Mouse (Mus musculus) layer of hippocampus, adult 9-10 months (tissue): ENCODE measurements at regions not wholly inside any gene's neighbourhood (a gene's known extent, or its start where the extent isn't known, plus 50 kb on each side); places are given as distances from the start of the nearest gene placed in this dataset.

Experiments used
- DNase-seq: peaks from one replicate; pipeline ENCODE4 v3.0.0; 2022; ENCODE audit warnings: low spot score

GRCm38 (mm10) chr1:35930351-35930750, 137.8 kb upstream of the Hs6st1 start:
- DNase-seq: no peak

DNA sequence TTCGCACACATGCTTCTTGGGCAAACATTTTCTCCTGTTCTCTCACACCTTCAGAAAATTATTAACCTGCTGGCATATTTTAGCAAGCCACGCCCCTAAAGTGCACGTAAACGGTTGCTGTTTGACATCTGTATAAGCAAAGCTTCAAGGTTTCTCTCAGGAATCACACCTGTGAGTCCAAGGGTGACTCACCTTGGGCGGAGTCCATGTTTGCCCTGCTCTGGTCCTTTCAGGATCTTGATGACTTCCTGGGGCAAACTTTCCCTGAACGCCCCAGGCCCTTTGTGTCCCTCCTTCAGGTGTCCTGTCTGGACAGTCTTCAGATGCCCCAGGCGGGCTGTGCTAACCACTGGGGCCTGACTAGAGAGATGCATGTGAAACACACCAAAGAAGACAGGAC, 137.1 kb upstream of the Hs6st1 start:
- no peak for DNase-seq

DNA sequence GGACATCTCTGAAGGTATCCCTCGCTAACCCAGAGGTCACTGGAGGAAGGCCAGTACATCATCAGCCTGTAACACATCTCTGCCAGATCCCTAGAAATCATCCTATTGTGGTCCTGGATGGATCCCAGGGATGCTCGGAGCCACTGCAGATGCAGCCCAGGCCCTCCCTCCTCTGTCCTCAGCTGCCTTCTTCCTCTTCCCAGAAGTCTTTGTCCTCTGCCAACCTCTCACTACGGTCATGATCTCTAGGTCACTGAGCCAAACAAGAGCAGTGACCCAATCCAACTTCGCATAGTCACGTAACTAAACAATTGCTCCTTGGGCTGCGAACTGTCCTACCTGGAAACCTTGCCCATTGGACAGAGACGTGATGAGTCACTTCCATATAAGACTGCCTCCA, 134.7 kb upstream of the Hs6st1 start:
- DNase-seq: no peak

DNA sequence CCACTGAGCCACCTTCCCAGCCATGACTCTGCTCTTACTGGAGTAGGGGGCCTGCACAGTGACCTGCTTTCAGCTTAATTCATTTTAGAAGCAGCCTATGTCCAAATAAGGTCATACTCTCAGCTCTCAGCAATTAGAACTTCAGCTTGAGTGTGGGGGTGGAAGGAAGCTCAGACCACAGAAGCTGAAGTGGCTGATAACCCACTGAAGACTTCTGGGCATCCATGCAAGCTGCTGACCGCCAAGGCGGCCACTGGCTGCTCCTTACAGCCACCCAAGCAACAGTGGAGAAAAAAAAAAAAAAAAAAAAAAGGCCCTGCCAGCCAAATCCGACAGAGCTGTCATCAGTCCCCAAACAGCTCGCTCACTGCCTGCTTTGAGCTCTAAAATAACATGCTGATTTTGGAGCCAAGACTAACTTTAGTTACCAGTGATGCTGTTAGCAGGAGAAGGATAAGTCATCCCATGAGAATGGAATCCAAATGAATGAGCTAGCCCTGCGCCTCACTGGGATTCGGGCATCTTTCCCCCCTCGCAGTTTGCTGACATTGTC, 133.0 kb upstream of the Hs6st1 start:
- no peak for DNase-seq

GRCm38 (mm10) chr1:35936362-35937093, 131.7 kb upstream of the Hs6st1 start:
- no peak for DNase-seq

- no peak for DNase-seq
Observed at GRCm38 (mm10) chr1:35940236-35940635, 128.0 kb upstream of the Hs6st1 start.

DNA sequence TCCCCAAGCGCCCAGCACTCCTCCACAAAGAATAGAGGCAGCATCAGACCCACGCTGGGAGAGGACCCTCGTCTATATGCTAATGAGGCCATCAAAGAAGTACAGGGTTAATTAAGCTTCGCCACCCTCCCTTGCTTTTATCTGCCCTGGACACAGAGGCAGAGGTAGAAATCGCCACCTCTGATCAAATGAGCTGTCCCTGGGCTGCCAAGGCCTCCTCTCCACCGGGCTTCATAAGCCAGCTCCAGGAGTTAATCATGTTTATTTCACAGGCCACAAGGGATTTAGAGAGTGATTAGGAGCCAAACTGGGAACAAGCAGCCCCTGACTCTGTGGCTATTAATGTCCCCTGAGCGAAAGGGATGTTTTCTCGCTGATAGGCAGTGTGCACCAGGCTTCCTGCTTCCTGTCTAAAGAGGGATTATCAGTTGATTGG, 126.5 kb upstream of the Hs6st1 start:
- DNase-seq: no peak

- DNase-seq: no peak
Observed at GRCm38 (mm10) chr1:35942222-35942621, 126.0 kb upstream of the Hs6st1 start.

DNA sequence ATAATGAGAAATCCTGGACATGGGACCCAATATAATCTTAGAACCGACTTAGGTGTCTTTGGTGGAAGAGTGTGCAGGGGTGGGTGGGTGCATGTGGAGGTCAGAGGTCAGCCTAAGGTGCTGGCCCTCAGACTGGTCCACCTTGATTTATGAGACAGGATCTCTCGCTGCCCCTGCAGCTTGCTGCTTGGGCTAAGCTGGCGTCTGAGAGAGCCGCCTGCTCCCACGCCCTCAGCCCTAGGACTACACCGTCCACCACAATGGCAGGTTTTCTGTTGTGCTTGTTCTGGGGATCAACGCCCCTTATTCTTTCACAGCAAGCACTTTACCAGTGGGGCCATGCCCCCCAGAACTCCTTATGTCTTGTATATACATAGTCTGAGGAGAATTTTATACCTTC, 124.4 kb upstream of the Hs6st1 start:
- no peak for DNase-seq

DNA sequence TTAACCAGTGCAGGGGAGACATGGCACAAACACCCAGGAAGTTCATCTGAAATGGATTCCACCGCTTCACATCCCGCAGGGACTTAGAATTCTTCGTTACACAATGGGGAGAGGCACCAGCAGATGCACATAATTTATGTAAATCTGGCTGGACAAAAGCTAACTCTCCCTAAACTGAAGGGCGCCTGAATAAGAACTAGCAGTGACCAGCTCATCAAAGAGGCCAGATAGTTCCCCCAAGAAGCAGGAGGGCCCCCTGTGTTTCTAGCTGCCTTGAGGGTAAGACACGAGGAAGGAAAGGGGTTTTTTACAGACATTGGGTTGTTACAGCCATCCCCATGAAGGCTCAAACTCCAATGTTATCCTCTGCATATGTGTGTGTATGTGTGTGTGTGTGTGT, 123.8 kb upstream of the Hs6st1 start:
- no peak for DNase-seq

GRCm38 (mm10) chr1:35944849-35945248, 123.4 kb upstream of the Hs6st1 start:
- DNase-seq: no peak

- no peak for DNase-seq
Observed at GRCm38 (mm10) chr1:35945596-35945995, 122.6 kb upstream of the Hs6st1 start.

- no peak for DNase-seq
Observed at GRCm38 (mm10) chr1:35948104-35948503, 120.1 kb upstream of the Hs6st1 start.

GRCm38 (mm10) chr1:35951082-35951481, 117.1 kb upstream of the Hs6st1 start:
- no peak for DNase-seq

DNA sequence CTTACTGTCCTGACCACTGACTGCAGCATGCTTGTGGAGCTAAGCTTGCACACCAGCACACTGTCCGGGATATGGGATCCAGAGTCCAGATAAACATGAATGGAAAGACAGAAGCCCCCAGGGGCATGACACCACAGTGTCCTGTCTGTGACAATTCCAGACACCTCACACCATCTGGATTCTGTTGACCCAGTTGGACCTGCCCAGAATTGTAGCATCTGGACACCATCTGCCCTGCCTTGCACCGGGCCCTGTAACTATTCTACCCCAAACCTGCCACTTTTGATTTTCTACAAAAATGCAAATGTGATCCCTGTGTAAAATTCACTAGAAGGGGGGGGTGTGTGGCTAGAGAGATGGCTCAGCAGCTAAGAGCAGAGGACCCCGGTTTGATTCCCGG, 114.5 kb upstream of the Hs6st1 start:
- no peak for DNase-seq

DNA sequence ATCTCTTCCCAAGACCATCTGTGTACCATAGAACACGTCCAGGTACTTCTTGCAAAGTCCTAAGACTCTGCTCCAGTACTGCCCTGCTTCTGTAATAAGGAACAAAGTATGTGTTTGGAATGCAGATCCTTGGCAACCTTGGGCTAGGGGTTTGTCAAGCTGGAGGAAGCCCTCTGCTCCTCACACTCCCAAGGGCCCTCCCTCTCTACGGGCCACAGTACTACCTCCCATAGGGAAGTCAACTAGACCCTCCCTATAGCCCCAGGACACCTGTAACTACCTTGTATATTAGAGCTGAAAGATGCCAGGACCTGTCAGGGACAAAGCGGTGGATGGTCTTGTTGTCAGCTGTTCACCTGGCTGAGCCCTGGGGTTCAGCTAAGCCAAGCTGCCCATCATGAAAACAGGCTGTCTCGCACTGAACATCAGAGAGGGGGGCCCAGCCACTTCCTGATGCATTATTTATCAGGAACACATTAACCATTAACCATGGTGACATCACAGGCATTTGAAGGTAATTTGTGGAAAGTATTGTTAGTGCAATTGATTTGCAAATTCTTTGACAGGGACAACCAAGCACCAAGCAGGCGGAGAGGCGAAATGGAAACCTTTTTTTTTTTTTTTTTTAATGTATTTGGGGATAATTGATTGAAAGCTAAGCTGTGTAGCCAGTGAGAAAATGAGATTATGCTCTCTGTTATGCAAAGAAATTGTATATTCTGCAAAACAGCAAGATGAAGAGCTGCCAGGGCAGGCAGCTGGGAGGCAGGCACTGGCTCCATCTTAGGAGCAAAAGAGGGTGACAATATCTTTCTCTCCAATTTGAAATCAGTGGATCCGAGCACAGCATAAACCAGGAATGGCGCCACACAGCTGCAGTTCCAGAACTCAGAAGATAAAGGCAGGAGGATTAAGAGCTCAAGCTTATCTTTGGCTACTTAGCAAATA, 110.5 kb upstream of the Hs6st1 start:
- no peak for DNase-seq

DNA sequence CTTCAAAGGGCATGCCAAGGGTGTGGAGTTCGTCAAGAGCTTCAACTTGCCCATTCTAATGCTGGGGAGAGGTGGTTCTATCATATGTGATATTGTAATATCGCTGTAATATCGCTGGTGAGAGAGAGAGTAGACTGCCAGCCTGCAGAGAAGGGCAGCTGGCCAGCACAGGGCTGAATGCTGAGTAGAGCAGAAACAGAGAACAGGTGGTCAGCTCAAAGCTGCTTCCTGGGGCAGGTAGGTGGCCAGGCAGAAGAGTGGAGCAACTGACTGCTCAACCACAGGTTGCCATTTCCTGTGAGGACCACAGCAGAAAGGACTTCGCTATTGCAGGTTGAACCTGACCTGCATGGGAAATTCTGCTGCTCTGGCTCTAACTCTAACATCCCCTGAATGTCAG, 108.5 kb upstream of the Hs6st1 start:
- DNase-seq: no peak

- DNase-seq: no peak
Observed at GRCm38 (mm10) chr1:35960844-35961243, 107.4 kb upstream of the Hs6st1 start.

- no peak for DNase-seq
Observed at GRCm38 (mm10) chr1:35961923-35962322, 106.3 kb upstream of the Hs6st1 start.

- no peak for DNase-seq
Observed at GRCm38 (mm10) chr1:35968489-35968888, 99.7 kb upstream of the Hs6st1 start.

DNA sequence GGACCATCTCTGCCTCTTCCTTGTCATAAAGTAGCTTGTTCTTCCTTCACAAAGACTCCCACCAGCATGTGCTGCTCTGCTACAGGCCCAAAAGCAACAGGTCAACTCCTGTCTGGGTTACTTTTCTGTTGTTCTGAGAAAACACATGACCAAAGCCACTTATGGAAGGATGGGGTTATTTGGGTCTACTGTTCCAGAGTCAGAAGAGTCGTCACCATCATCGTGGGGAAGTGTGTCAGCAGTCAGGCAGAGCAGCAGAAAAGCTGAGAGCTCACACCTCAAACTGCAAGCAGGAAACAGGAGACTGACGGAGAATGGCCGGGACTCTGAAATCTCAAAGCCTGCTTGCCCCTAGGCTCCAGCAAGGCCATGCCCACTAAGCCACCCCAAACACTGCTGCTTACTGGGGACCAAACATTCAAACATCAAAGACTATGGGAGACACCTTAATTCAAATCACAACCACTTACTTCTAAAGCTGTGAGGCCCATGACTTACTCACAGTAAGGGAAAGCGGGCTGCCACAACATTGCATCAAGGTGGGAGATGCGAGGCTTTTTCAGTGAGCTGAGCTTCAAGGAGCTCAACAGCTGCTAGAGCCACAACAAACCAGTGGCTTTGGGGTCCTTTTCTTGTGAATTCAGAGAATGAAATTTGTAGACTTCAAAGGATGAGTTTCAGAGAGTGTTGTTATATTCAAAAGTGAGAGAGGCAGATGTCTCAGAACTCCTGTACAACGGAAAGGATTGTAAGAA, 96.6 kb upstream of the Hs6st1 start:
- DNase-seq: no peak

- no peak for DNase-seq
Observed at GRCm38 (mm10) chr1:35972190-35972584, 96.0 kb upstream of the Hs6st1 start.
